Mouse (Mus musculus): ENCODE results near the gene Diras1.
A peak's percentile ranks its signal among the peaks of the same experiment; 100 is the strongest.
"Not testable (repeated sequence)": the region's sequence is repeated elsewhere in the genome, so short reads cannot be mapped to it uniquely, and the experiment has no call there.

Diras1 gene

GRCm38 (mm10) chr10:81025639-81026275, at the start of gene Diras1:
Gene Diras1, minus strand, starts transcription at chr10:81025662.
- no peak for DNase-seq (ENCODE audit: low read depth, low spot score)

GRCm38 (mm10) chr10:81073464-81073863, 48.0 kb upstream of the Diras1 start:
- DNase-seq (ENCODE audit: low read depth, low spot score), result no peak

GRCm38 (mm10) chr10:81072290-81072689, 46.8 kb upstream of the Diras1 start:
- DNase-seq (ENCODE audit: low read depth, low spot score), result no peak

GRCm38 (mm10) chr10:81069836-81070235, 44.4 kb upstream of the Diras1 start, which contains the start of gene Thop1:
Gene Thop1, plus strand, starts transcription at chr10:81070035.
- peak; percentile 100 for DNase-seq (ENCODE audit: low read depth, low spot score)

- no peak for DNase-seq (ENCODE audit: low read depth, low spot score)
These were observed 43.2 kb upstream of the Diras1 start for GRCm38 (mm10) chr10:81068706-81069105.

- not testable (repeated sequence) for DNase-seq (ENCODE audit: low read depth, low spot score)
These were observed 39.1 kb upstream of the Diras1 start for GRCm38 (mm10) chr10:81064519-81064918.

GRCm38 (mm10) chr10:81062710-81063109, 37.2 kb upstream of the Diras1 start:
- DNase-seq (ENCODE audit: low read depth, low spot score), result no peak

- DNase-seq (ENCODE audit: low read depth, low spot score), result peak; percentile 100
These were observed 34.4 kb upstream of the Diras1 start, which contains the start of gene Sgta for GRCm38 (mm10) chr10:81059603-81060543. Gene Sgta, minus strand, starts transcription at chr10:81060181.

- no peak for DNase-seq (ENCODE audit: low read depth, low spot score)
These were observed 33.4 kb upstream of the Diras1 start for GRCm38 (mm10) chr10:81058896-81059295.

- no peak for DNase-seq (ENCODE audit: low read depth, low spot score)
These were observed 32.1 kb upstream of the Diras1 start for GRCm38 (mm10) chr10:81057406-81058130.

- DNase-seq (ENCODE audit: low read depth, low spot score), result not testable (repeated sequence)
These were observed 30.4 kb upstream of the Diras1 start for GRCm38 (mm10) chr10:81055802-81056340.

- no peak for DNase-seq (ENCODE audit: low read depth, low spot score)
These were observed 29.7 kb upstream of the Diras1 start for GRCm38 (mm10) chr10:81055169-81055568.

- DNase-seq (ENCODE audit: low read depth, low spot score), result no peak
These were observed 27.1 kb upstream of the Diras1 start for GRCm38 (mm10) chr10:81052577-81052976.

- no peak for DNase-seq (ENCODE audit: low read depth, low spot score)
These were observed 25.7 kb upstream of the Diras1 start for GRCm38 (mm10) chr10:81051133-81051532.

- no peak for DNase-seq (ENCODE audit: low read depth, low spot score)
These were observed 25.2 kb upstream of the Diras1 start for GRCm38 (mm10) chr10:81050645-81051044.

GRCm38 (mm10) chr10:81045246-81045645, 19.8 kb upstream of the Diras1 start:
- not testable (repeated sequence) for DNase-seq (ENCODE audit: low read depth, low spot score)

GRCm38 (mm10) chr10:81041458-81042175, 16.2 kb upstream of the Diras1 start:
- peak; percentile 44 for DNase-seq (ENCODE audit: low read depth, low spot score)

- peak; percentile 98 for DNase-seq (ENCODE audit: low read depth, low spot score)
These were observed 11.6 kb upstream of the Diras1 start, which contains the start of gene Slc39a3 for GRCm38 (mm10) chr10:81036988-81037580. Gene Slc39a3, minus strand, starts transcription at chr10:81037426.

GRCm38 (mm10) chr10:81036251-81036650, 10.8 kb upstream of the Diras1 start:
- DNase-seq (ENCODE audit: low read depth, low spot score), result no peak

- no peak for DNase-seq (ENCODE audit: low read depth, low spot score)
These were observed 8.1 kb upstream of the Diras1 start for GRCm38 (mm10) chr10:81033586-81033985.

Data from skeletal muscle tissue, adult 2 months (tissue).